Mouse (Mus musculus) CD8-positive naive resting alpha-beta T cell, adult 2 months (primary cell): Measurements from ENCODE around the gene Gpr25.

Source experiments
- DNase-seq, 2 experiments: peaks; one replicate each; pipeline ENCODE4 v3.0.0; 2022; ENCODE audit warnings: low read depth in 2 of 2, low spot score in 2 of 2

Gene Gpr25

GRCm38 (mm10) chr1:136260635-136261238, at the start of gene Gpr25:
TSS of gene Gpr25 (minus strand) at chr1:136260873.
- no peak for DNase-seq

- no peak for DNase-seq
Measured at GRCm38 (mm10) chr1:136309193-136309592, 48.5 kb upstream of the Gpr25 start.

GRCm38 (mm10) chr1:136306424-136306823, 45.8 kb upstream of the Gpr25 start:
- DNase-seq: peak in 1 of 2 experiments; percentile 31

GRCm38 (mm10) chr1:136293961-136294360, 33.3 kb upstream of the Gpr25 start:
- no peak for DNase-seq

GRCm38 (mm10) chr1:136289803-136290202, 29.1 kb upstream of the Gpr25 start:
- no peak for DNase-seq

GRCm38 (mm10) chr1:136277366-136277765, 16.7 kb upstream of the Gpr25 start:
- no peak for DNase-seq

GRCm38 (mm10) chr1:136268224-136268623, 7.6 kb upstream of the Gpr25 start:
- no peak for DNase-seq

- no peak for DNase-seq
Measured at GRCm38 (mm10) chr1:136266127-136266526, 5.5 kb upstream of the Gpr25 start.

GRCm38 (mm10) chr1:136263355-136263754, 2.7 kb upstream of the Gpr25 start:
- DNase-seq: no peak

- DNase-seq: no peak
Measured at GRCm38 (mm10) chr1:136259893-136260634, 609 bp downstream of the Gpr25 start.

GRCm38 (mm10) chr1:136259543-136259892, 1.2 kb downstream of the Gpr25 start:
- no peak for DNase-seq

- DNase-seq: no peak
Measured at GRCm38 (mm10) chr1:136258495-136258894, 2.2 kb downstream of the Gpr25 start.

GRCm38 (mm10) chr1:136255657-136256056, 5.0 kb downstream of the Gpr25 start:
- DNase-seq: no peak

GRCm38 (mm10) chr1:136255174-136255573, 5.5 kb downstream of the Gpr25 start:
- no peak for DNase-seq

GRCm38 (mm10) chr1:136254503-136255065, 6.1 kb downstream of the Gpr25 start:
- DNase-seq: no peak

- DNase-seq: no peak
Measured at GRCm38 (mm10) chr1:136253472-136253871, 7.2 kb downstream of the Gpr25 start.

- no peak for DNase-seq
Measured at GRCm38 (mm10) chr1:136249662-136250061, 11.0 kb downstream of the Gpr25 start.

- DNase-seq: no peak
Measured at GRCm38 (mm10) chr1:136247393-136247792, 13.3 kb downstream of the Gpr25 start.

GRCm38 (mm10) chr1:136244469-136244868, 16.2 kb downstream of the Gpr25 start:
- no peak for DNase-seq

GRCm38 (mm10) chr1:136241801-136242200, 18.9 kb downstream of the Gpr25 start:
- no peak for DNase-seq

GRCm38 (mm10) chr1:136238495-136238894, 22.2 kb downstream of the Gpr25 start:
- DNase-seq: no peak

GRCm38 (mm10) chr1:136234595-136235092, 26.0 kb downstream of the Gpr25 start:
- no peak for DNase-seq
